Mouse (Mus musculus): Measurements from ENCODE around the gene Cd59a. TPM values are rescaled to one million over a fixed set of nuclear protein-coding genes. Genes with fewer than 3 reads are reported as not detected.

Cd59a gene
- total and polyA plus RNA-seq, 3 experiments = 40.1 to 53.9 (median 48.9) TPM

DNA sequence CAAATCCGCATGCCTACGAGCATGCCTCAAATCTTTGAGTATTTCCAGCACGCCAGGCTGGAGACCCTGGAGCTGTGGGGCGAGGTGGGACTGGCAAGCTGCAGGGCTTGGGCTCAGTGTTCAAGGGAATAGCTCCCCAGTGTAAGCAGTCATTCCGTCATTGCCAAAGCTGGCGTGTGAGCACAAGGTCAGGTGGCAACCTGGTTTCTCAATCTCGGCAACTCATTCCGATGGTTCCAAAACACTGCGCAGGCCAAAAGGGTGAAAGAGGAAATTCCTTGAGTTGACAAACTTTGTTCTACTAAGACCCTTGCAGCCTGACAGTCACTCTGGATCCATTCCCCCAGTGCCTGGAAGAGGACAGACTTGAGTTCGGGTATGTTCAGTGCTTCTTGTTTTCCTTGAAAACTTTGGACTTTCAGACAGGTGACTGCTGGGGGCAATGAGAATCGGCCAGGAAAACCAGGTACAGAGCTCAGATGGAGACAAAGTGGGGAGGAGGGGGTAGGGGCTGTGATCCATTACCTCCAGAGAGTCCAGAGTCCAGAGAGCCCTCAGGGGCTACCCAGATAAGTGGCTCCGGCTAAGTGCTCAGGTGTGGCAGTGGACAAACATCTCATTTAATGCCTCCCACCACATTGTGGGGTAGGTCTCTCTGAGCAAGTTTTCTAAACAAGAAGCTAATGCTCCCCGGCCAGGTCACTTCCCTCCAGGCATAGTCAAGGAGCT is 33.4 kb downstream of the Cd59a start:
- no peaks in the 10 kb centered on the region for H3K36me3 ChIP-seq (ENCODE audit: control insufficient read depth, insufficient read depth, low read length)
- no peak for TF ChIP-seq EP300 (IDR thresholded peaks at IDR 0.05; ENCODE audit: insufficient read depth, low read depth, low read length)
- no peak for TF ChIP-seq POLR2A (IDR thresholded peaks at IDR 0.05; ENCODE audit: insufficient read depth, low read depth, low read length)
- no peak for TF ChIP-seq CTCF (IDR thresholded peaks at IDR 0.05)
- H3K9ac ChIP-seq (ENCODE audit: low read depth, low read length) = no peak overlapping the region
- WGBS = 86% methylated on average over 13 of the region's 13 CpGs
- H3K27me3 ChIP-seq (ENCODE audit: control insufficient read depth, insufficient read depth, low read length) = no peaks in the 10 kb centered on the region
- no peaks in the 10 kb centered on the region for H3K4me1 ChIP-seq (ENCODE audit: control insufficient read depth, insufficient read depth, low read length)
- no peaks in the 10 kb centered on the region for H3K79me2 ChIP-seq (replicated peaks; ENCODE audit: control insufficient read depth, insufficient read depth, low read length)
- peak; percentile 29 to 45 for DNase-seq
- intact Hi-C loops (cut with DNase I) = loop anchor here (10.0 kb wide), 1 partner anchor 94 kb away; no protein-coding TSS in a partner anchor
- H3K27ac ChIP-seq = peak overlapping the region; percentile 51; the same call in 1 of the 2 replicates
- no peak overlapping the region for H3K4me3 ChIP-seq

DNA sequence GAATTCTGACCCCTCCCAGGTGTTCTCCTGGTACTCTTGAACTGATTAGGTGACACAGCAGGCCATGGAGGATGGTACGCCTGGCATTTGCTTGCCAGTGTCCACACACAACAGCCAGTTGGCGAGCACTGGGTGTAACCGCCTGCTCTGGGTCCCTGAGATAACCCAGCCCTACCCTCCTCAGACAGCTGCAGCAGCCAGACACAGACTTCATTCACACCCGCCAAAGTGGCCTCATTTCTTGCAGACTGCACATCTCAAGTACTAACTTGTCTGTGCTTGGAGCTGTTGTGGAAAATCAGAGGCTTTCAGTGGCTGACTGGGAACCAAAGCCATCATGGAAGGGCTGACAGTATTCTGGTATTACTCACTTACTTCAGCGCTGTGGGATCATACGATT is 34.6 kb downstream of the Cd59a start:
- intact Hi-C loops (cut with DNase I) = loop anchor here (5.0 to 10.0 kb wide), 2 partner anchors 457 to 645 kb away; no protein-coding TSS in a partner anchor
- no peak overlapping the region for H3K27ac ChIP-seq
- H3K36me3 ChIP-seq (ENCODE audit: control insufficient read depth, insufficient read depth, low read length) = no peaks in the 10 kb centered on the region
- no peaks in the 10 kb centered on the region for H3K79me2 ChIP-seq (replicated peaks; ENCODE audit: control insufficient read depth, insufficient read depth, low read length)
- WGBS = 50% methylated on average over 6 of the region's 6 CpGs
- no peak overlapping the region for H3K4me3 ChIP-seq
- no peaks in the 10 kb centered on the region for H3K4me1 ChIP-seq (ENCODE audit: control insufficient read depth, insufficient read depth, low read length)
- TF ChIP-seq EP300 (IDR thresholded peaks at IDR 0.05; ENCODE audit: insufficient read depth, low read depth, low read length) = no peak
- TF ChIP-seq CTCF (IDR thresholded peaks at IDR 0.05) = no peak
- TF ChIP-seq POLR2A (IDR thresholded peaks at IDR 0.05; ENCODE audit: insufficient read depth, low read depth, low read length) = no peak
- H3K9ac ChIP-seq (ENCODE audit: low read depth, low read length) = no peak overlapping the region
- no peaks in the 10 kb centered on the region for H3K27me3 ChIP-seq (ENCODE audit: control insufficient read depth, insufficient read depth, low read length)
- DNase-seq = peak in 1 of 2 experiments; percentile 13

DNA sequence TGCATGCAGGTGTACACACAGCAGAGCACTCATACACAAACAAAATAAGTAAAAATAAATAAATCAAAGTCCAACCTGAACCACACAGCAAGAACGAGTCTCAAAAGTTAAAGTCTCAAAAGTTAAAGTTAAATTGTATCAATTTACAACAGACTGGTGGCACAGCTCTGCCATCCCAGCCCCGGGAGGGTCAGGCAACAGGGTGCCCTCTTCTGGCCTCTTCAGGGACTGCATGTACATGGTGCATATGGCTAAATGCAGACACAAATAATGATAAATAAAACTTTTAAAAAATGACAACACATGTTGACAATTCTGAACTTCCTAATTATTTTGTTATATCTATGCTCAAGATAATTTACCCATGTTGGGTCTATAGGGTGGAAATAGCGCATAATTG is 35.4 kb downstream of the Cd59a start:
- Histone ChIP-seq H3K36me3 (ENCODE audit: control insufficient read depth, insufficient read depth, low read length) (no peaks in the 10 kb centered on the region), H3K4me1 (ENCODE audit: control insufficient read depth, insufficient read depth, low read length) (no peaks in the 10 kb centered on the region), H3K27me3 (ENCODE audit: control insufficient read depth, insufficient read depth, low read length) (no peaks in the 10 kb centered on the region), H3K27ac (no peak overlapping the region), H3K79me2 (replicated peaks; ENCODE audit: control insufficient read depth, insufficient read depth, low read length) (no peaks in the 10 kb centered on the region), H3K4me3 (no peak overlapping the region), H3K9ac (ENCODE audit: low read depth, low read length) (no peak overlapping the region)
- DNase-seq = peak in 1 of 2 experiments; percentile 53
- intact Hi-C loops (cut with DNase I) = loop anchor here (5.0 to 10.0 kb wide), 2 partner anchors 456 to 644 kb away; no protein-coding TSS in a partner anchor
- WGBS = 72% methylated on average over 3 of the region's 3 CpGs
- TF ChIP-seq CTCF (IDR thresholded peaks at IDR 0.05) (peak; percentile 78), POLR2A (IDR thresholded peaks at IDR 0.05; ENCODE audit: insufficient read depth, low read depth, low read length) (no peak)

DNA sequence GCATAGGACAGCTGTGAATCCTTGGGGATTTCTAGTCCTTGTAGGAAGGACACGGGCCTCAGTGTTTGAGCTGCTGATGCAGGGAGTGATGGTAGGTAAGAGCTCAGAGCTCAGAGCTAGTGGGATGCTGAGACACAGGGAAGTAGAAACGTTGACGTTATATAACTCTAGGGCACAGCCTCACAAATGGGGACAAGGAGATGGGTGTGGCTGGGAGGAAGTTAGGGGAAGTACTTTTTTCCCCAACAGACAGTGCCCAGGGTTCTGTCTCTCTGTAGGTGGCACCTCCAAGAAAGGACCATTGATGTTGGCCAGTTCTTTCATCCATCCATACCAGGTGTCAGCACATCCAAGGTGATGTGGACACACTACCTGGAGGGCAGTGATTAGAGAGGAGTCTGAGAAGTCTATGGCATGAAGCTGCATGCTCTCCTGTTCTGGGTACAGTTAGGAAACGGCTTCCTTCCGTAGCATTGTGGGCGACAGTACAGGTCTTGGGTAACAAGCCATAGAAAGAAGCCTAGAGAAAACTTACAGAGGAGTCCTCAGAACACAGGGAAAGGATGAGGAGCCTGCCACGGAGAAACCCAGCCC is 36.8 kb downstream of the Cd59a start:
- no peak overlapping the region for H3K9ac ChIP-seq (ENCODE audit: low read depth, low read length)
- no peaks in the 10 kb centered on the region for H3K27me3 ChIP-seq (ENCODE audit: control insufficient read depth, insufficient read depth, low read length)
- intact Hi-C loops (cut with DNase I) = loop anchor here (5.0 to 10.0 kb wide), 2 partner anchors 455 to 642 kb away; no protein-coding TSS in a partner anchor
- no peaks in the 10 kb centered on the region for H3K4me1 ChIP-seq (ENCODE audit: control insufficient read depth, insufficient read depth, low read length)
- H3K79me2 ChIP-seq (replicated peaks; ENCODE audit: control insufficient read depth, insufficient read depth, low read length) = no peaks in the 10 kb centered on the region
- no peak for DNase-seq
- H3K4me3 ChIP-seq = no peak overlapping the region
- TF ChIP-seq CTCF (IDR thresholded peaks at IDR 0.05) = no peak
- TF ChIP-seq POLR2A (IDR thresholded peaks at IDR 0.05; ENCODE audit: insufficient read depth, low read depth, low read length) = no peak
- no peak overlapping the region for H3K27ac ChIP-seq
- WGBS = 54% methylated on average over 7 of the region's 7 CpGs
- H3K36me3 ChIP-seq (ENCODE audit: control insufficient read depth, insufficient read depth, low read length) = no peaks in the 10 kb centered on the region

DNA sequence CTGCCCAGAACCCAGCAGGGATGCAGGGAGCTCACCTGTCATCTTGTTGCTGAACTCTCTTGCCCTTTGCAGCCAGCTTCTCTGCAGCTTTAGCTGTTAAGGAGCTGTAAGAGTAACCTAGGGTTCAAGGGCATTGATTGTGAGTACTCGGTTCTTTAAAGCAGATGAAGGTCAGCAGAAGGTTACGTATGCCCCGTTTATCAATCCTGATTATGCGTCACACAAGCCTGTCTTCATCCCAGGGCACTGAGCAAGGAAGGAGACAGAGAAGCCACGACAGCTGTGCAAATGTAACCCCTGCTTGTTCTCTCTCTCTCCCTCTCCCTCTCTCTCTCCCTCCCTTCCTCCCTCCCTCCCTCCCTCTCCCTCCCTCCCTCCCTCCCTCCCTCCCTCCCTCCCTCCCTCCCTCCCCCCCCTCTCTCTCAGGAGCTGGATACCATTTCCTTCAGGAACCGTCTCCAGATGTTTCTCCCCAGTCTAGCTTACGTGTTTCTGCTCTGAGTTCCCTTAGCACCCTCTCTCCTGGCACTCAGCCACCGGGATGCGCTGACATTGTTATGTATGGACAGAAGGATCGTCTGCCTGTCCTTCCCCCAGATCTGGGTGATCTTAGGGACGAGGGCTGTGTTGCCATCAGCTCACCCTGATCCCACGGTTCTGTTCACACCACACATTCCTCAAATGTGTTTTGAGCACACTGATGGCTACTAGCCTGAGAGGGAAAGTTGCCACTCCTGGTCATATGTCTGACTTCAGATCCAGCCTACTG is 37.6 kb downstream of the Cd59a start:
- no peaks in the 10 kb centered on the region for H3K36me3 ChIP-seq (ENCODE audit: control insufficient read depth, insufficient read depth, low read length)
- H3K27ac ChIP-seq = no peak overlapping the region
- no peaks in the 10 kb centered on the region for H3K79me2 ChIP-seq (replicated peaks; ENCODE audit: control insufficient read depth, insufficient read depth, low read length)
- H3K4me3 ChIP-seq = no peak overlapping the region
- TF ChIP-seq EP300 (IDR thresholded peaks at IDR 0.05; ENCODE audit: insufficient read depth, low read depth, low read length) (no peak), CTCF (IDR thresholded peaks at IDR 0.05) (no peak), POLR2A (IDR thresholded peaks at IDR 0.05; ENCODE audit: insufficient read depth, low read depth, low read length) (no peak)
- H3K27me3 ChIP-seq (ENCODE audit: control insufficient read depth, insufficient read depth, low read length) = no peaks in the 10 kb centered on the region
- no peak overlapping the region for H3K9ac ChIP-seq (ENCODE audit: low read depth, low read length)
- H3K4me1 ChIP-seq (ENCODE audit: control insufficient read depth, insufficient read depth, low read length) = no peaks in the 10 kb centered on the region
- 18% methylated on average over 12 of the region's 12 CpGs for WGBS
- intact Hi-C loops (cut with DNase I) = loop anchor here (5.0 to 10.0 kb wide), 2 partner anchors 454 to 642 kb away; no protein-coding TSS in a partner anchor
- DNase-seq = no peak
